Mouse (Mus musculus): ENCODE data around the gene Sh3d21. TPM values are rescaled to one million over a fixed set of nuclear protein-coding genes. Genes with fewer than 3 reads are reported as not detected.

Gene Sh3d21
- polyA plus RNA-seq, 1 experiment from 2014 or later = 0.41 TPM

GRCm38 (mm10) chr4:126115411-126115810, 47.9 kb downstream of the Sh3d21 start:
- Histone ChIP-seq H3K9ac (no peak overlapping the region), H3K27me3 (no peaks in the 10 kb centered on the region), H3K36me3 (ENCODE audit: poor library complexity, severe bottlenecking) (peaks cover 9% of the 10 kb centered on the region; the same call in 1 of the 2 replicates), H3K27ac (no peak overlapping the region), H3K9me3 (replicated peaks) (no peaks in the 10 kb centered on the region), H3K4me1 (peaks cover 27% of the 10 kb centered on the region), H3K4me2 (no peak overlapping the region), H3K4me3 (no peak overlapping the region)
- 90% methylated on average over 9 of the region's 9 CpGs for WGBS
- ATAC-seq = no peak

DNA sequence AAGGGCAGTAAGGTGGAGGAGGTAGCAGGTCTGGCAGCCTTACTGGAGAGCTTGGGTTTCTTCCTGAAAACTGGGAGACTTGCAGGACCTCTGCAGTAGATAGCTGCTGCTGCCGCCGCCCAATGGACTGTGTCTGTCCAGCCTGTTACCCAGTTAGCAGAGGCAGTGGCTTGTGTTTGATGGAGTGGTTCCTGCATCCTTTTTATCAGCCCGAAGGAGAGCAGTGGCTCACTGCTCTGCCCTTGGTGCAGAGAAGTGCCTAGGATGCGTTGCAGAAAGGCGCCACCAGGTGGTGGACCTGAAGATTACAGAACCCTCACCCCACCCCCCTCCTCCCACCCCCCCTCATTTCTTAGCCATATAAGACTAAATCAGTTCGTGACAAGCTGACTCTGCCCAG, 49.3 kb downstream of the Sh3d21 start:
- Histone ChIP-seq H3K36me3 (ENCODE audit: poor library complexity, severe bottlenecking) (peaks cover 6% of the 10 kb centered on the region; the same call in 1 of the 2 replicates), H3K4me2 (no peak overlapping the region), H3K27ac (no peak overlapping the region), H3K27me3 (no peaks in the 10 kb centered on the region), H3K9me3 (replicated peaks) (no peaks in the 10 kb centered on the region), H3K4me3 (no peak overlapping the region), H3K4me1 (peaks cover 36% of the 10 kb centered on the region), H3K9ac (no peak overlapping the region)
- ATAC-seq = no peak
- WGBS = 20% methylated on average over 6 of the region's 6 CpGs

DNA sequence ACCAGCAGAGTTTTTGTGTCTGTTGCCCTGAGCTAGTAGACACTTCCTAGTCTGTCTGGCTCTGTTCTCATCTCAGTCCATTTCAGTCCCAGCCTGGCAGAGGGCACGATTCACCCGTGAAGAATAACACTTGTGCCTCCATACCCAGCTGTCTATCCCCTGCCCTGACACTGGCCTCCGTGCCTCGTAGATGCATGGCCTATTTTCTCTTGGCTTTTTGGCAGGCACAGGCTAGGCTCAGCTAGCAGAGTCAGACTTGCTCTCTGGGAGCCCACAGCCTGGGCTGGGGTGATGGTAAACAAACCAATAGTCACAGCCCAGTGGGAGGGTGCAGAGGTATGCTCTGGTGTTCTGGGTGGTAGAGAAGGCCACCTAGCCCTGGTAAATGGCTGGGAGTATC, 50.0 kb downstream of the Sh3d21 start:
- Histone ChIP-seq H3K27ac (no peak overlapping the region), H3K9ac (no peak overlapping the region), H3K4me2 (no peak overlapping the region), H3K36me3 (ENCODE audit: poor library complexity, severe bottlenecking) (peaks cover 4% of the 10 kb centered on the region; the same call in 1 of the 2 replicates), H3K9me3 (replicated peaks) (no peaks in the 10 kb centered on the region), H3K4me3 (no peak overlapping the region), H3K27me3 (no peaks in the 10 kb centered on the region), H3K4me1 (peaks cover 37% of the 10 kb centered on the region)
- ATAC-seq = no peak
- WGBS = 81% methylated on average over 4 of the region's 4 CpGs

GRCm38 (mm10) chr4:126111153-126111549, 52.1 kb downstream of the Sh3d21 start:
- H3K4me1 ChIP-seq = peaks cover 44% of the 10 kb centered on the region
- no peak for ATAC-seq
- H3K9me3 ChIP-seq (replicated peaks) = no peaks in the 10 kb centered on the region
- 23% methylated on average over 7 of the region's 7 CpGs for WGBS
- H3K27ac ChIP-seq = peak overlapping the region; percentile 49
- H3K27me3 ChIP-seq = no peaks in the 10 kb centered on the region
- H3K36me3 ChIP-seq (ENCODE audit: poor library complexity, severe bottlenecking) = no peaks in the 10 kb centered on the region
- peak overlapping the region; percentile 24 for H3K4me2 ChIP-seq
- H3K4me3 ChIP-seq = no peak overlapping the region
- peak overlapping the region; percentile 27 for H3K9ac ChIP-seq

DNA sequence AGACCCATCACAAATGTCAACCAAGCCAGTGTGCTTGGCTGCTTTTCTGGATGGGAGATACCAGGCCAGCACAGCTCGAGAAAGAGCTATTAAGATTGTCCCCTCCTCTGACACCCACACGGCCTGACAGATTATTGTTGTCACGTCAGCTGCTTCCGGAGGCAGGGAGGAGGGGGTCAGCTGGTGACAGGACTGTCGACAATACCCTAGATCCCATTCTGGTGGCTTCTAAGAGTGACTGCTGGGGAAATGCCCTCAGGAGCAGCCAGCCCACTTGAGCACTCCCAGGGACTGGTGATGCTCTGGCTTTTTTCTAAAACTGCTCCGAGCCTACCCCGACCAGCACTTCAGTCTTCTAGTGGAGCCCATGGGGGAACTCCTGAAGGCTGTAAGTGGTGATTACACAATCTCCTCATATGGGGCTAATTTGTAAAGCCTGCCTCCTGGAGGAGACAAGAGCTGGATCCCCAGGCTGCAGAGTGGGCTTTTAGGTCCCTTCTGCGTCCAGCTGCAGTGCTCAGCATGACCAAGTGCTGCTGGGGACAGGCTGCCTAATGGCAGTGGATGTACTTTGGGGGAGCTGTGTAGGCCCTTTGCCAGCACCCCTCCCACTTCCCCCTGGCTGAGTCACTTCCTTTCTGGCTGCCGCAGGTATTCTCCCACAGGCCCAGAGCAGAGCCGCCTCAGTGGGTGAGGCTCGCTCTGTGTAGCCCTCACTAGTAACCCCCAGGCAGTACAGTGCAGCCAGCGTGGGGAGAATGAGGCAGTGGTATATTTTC, 52.7 kb downstream of the Sh3d21 start:
- peaks cover 47% of the 10 kb centered on the region for H3K4me1 ChIP-seq
- H3K4me2 ChIP-seq = peak overlapping the region; percentile 24
- ATAC-seq = peak; percentile 45

DNA sequence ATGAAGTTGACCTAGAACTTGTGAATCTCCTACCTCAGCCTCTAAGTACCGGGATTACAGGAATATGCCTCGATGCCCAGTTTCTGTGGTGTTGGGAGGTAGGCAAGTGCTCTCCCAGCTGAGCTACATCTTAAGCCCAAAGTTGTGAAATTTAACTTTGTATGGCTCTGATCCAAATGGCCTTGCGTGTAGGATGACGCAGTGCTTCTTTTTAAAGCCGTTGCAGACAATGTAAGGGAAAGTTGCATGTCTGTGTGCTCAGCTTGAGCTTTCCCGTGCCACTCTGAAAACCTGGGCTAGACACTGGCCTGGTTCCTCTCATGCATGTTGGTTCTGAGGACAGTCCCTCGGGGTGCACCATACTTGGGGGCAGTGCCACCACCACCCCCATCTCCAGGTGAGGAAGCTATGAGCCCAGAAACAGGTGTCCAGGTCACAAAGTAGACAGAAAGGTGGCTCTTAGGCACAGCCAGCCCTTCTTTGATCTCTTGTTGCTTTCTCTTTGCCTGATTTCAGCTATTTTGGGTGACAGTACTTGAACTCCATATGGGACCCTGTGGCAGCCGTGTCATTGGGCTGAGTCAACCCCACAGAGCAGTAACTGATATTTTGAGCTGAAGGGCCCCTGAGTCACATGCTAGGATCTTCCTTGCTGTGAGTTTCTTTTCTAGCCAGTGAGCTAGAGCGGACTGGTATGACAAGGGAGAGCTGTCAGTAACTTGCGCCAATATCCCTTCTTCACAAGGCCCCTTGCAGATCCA, 53.5 kb downstream of the Sh3d21 start:
- H3K4me2 ChIP-seq = no peak overlapping the region
- no peak for ATAC-seq
- H3K4me1 ChIP-seq = peaks cover 53% of the 10 kb centered on the region
- peak overlapping the region; percentile 27 for H3K9ac ChIP-seq
- peak overlapping the region; percentile 49 for H3K27ac ChIP-seq
- no peaks in the 10 kb centered on the region for H3K9me3 ChIP-seq (replicated peaks)
- H3K36me3 ChIP-seq (ENCODE audit: poor library complexity, severe bottlenecking) = no peaks in the 10 kb centered on the region
- 83% methylated on average over 10 of the region's 10 CpGs for WGBS
- H3K4me3 ChIP-seq = no peak overlapping the region
- no peaks in the 10 kb centered on the region for H3K27me3 ChIP-seq

More for the DNA sequence above, 52.7 kb downstream of the Sh3d21 start:
- Histone ChIP-seq H3K9ac (peak overlapping the region; percentile 27), H3K27me3 (no peaks in the 10 kb centered on the region), H3K36me3 (ENCODE audit: poor library complexity, severe bottlenecking) (no peaks in the 10 kb centered on the region), H3K9me3 (replicated peaks) (no peaks in the 10 kb centered on the region), H3K4me3 (no peak overlapping the region), H3K27ac (peak overlapping the region; percentile 49)
- 16% methylated on average over 12 of the region's 12 CpGs for WGBS

- no peak overlapping the region for H3K4me2 ChIP-seq
- no peak for ATAC-seq
- H3K4me3 ChIP-seq = no peak overlapping the region
- no peaks in the 10 kb centered on the region for H3K9me3 ChIP-seq (replicated peaks)
- H3K4me1 ChIP-seq = peaks cover 55% of the 10 kb centered on the region
- H3K9ac ChIP-seq = peak overlapping the region; percentile 37; the same call in 1 of the 2 replicates
- H3K27me3 ChIP-seq = no peaks in the 10 kb centered on the region
- no peak overlapping the region for H3K27ac ChIP-seq
- H3K36me3 ChIP-seq (ENCODE audit: poor library complexity, severe bottlenecking) = no peaks in the 10 kb centered on the region
- 25% methylated on average over 8 of the region's 8 CpGs for WGBS
Measured at GRCm38 (mm10) chr4:126108061-126108740, 55.1 kb downstream of the Sh3d21 start.

GRCm38 (mm10) chr4:126105131-126105783, 58.0 kb downstream of the Sh3d21 start:
- peak overlapping the region; percentile 97 for H3K4me2 ChIP-seq
- H3K4me3 ChIP-seq = peak overlapping the region; percentile 93
- no peaks in the 10 kb centered on the region for H3K36me3 ChIP-seq (ENCODE audit: poor library complexity, severe bottlenecking)
- peak overlapping the region; percentile 87 for H3K9ac ChIP-seq
- ATAC-seq = no peak
- no peak overlapping the region for H3K27ac ChIP-seq
- H3K9me3 ChIP-seq (replicated peaks) = no peaks in the 10 kb centered on the region
- no peaks in the 10 kb centered on the region for H3K27me3 ChIP-seq
- WGBS = 51% methylated on average over 7 of the region's 7 CpGs
- peaks cover 67% of the 10 kb centered on the region for H3K4me1 ChIP-seq

- H3K27me3 ChIP-seq = no peaks in the 10 kb centered on the region
- peak overlapping the region; percentile 87 for H3K9ac ChIP-seq
- H3K27ac ChIP-seq = peak overlapping the region; percentile 44; the same call in 1 of the 2 replicates
- H3K4me2 ChIP-seq = peak overlapping the region; percentile 97
- peaks cover 64% of the 10 kb centered on the region for H3K4me1 ChIP-seq
- 3% methylated on average over 34 of the region's 34 CpGs for WGBS
- ATAC-seq = peak; percentile 30
- H3K36me3 ChIP-seq (ENCODE audit: poor library complexity, severe bottlenecking) = no peaks in the 10 kb centered on the region
- H3K4me3 ChIP-seq = peak overlapping the region; percentile 93
- H3K9me3 ChIP-seq (replicated peaks) = no peaks in the 10 kb centered on the region
Measured at GRCm38 (mm10) chr4:126104261-126105075, 58.8 kb downstream of the Sh3d21 start.

DNA sequence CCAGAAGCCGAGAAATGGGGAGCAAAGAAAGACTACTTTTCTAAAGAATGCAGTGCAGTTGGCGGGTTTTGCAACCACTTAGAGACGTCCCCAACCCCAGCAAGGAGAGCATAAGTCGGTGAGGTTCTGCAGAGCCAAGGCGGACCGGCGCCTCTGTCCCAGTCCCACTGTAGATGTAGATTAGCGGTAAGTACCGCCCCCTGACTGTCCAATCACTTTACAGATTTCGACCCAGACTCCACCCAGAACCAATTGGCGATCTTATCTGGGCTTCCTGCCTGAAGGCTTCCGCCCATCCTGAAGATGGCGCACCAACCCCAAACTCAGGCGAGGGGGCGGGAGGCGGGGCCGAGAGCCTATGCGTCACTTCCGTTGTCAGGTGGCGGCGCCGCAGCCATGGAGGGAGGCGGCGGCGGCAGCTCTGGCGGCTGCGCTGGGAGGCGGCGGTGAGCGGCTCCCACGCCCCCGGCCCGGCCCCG, 59.7 kb downstream of the Sh3d21 start, which contains the start of gene Stk40:
Stk40 (plus strand) TSS at position 368 of the 479 bp plus-strand sequence.
- 0% methylated on average over 25 of the region's 34 CpGs for WGBS
- Histone ChIP-seq H3K4me1 (peaks cover 59% of the 10 kb centered on the region), H3K4me2 (peak within 1 kb of the TSS; percentile 97)

More for the DNA sequence above, 59.7 kb downstream of the Sh3d21 start, which contains the start of gene Stk40:
- peaks cover 8% of the 10 kb centered on the region; the same call in 1 of the 2 replicates for H3K36me3 ChIP-seq (ENCODE audit: poor library complexity, severe bottlenecking)
- no peaks in the 10 kb centered on the region for H3K9me3 ChIP-seq (replicated peaks)
- H3K27ac ChIP-seq = peak within 1 kb of the TSS; percentile 88
- H3K9ac ChIP-seq = peak within 1 kb of the TSS; percentile 87
- ATAC-seq = peak; percentile 98
- peak within 1 kb of the TSS; percentile 93 for H3K4me3 ChIP-seq
- H3K27me3 ChIP-seq = no peaks in the 10 kb centered on the region

Measured in forebrain, embryonic 13.5 days (tissue).